Mouse (Mus musculus): ENCODE measurements around the gene Vax1. TPM values are rescaled to one million over a fixed set of nuclear protein-coding genes. Genes with fewer than 3 reads are reported as not detected.

Vax1 gene
- polyA plus RNA-seq, 1 experiment: 0.33 TPM

DNA sequence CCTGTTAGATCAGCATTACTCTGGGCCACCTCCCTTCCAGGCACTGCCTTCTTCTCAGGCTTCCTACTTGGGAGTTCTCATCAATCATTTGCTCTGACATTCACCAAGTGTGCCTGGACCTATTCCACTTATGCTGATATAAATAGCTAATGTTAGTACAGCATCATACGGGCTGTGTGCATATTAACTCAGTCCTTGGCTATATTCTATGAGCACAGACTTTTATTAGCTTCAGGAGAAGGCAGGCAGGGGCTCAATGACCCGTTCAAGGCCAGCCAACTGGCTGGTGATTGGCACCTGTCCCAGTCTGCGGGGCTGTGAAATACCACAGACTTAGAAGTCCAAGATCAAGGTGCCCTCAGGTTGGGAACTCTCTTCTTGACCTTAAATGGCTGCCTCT, 14.1 kb upstream of the Vax1 start:
- Histone ChIP-seq H3K27me3 (ENCODE audit: control insufficient read depth, insufficient read depth, low read length) (no peaks in the 10 kb centered on the region), H3K36me3 (ENCODE audit: control insufficient read depth, insufficient read depth, low read length) (no peaks in the 10 kb centered on the region), H3K27ac (ENCODE audit: control insufficient read depth, insufficient read depth, low read depth, low read length) (no peak overlapping the region), H3K4me1 (ENCODE audit: control insufficient read depth, insufficient read depth, low read length) (no peaks in the 10 kb centered on the region), H3K4me3 (ENCODE audit: control insufficient read depth, low read depth, low read length) (no peak overlapping the region)
- TF ChIP-seq CTCF (IDR thresholded peaks at IDR 0.05; ENCODE audit: control insufficient read depth, insufficient read depth, insufficient replicate concordance, low read depth, low read length): no peak
- no peak for TF ChIP-seq POLR2A (IDR thresholded peaks at IDR 0.05; ENCODE audit: control insufficient read depth, low read depth, low read length)

DNA sequence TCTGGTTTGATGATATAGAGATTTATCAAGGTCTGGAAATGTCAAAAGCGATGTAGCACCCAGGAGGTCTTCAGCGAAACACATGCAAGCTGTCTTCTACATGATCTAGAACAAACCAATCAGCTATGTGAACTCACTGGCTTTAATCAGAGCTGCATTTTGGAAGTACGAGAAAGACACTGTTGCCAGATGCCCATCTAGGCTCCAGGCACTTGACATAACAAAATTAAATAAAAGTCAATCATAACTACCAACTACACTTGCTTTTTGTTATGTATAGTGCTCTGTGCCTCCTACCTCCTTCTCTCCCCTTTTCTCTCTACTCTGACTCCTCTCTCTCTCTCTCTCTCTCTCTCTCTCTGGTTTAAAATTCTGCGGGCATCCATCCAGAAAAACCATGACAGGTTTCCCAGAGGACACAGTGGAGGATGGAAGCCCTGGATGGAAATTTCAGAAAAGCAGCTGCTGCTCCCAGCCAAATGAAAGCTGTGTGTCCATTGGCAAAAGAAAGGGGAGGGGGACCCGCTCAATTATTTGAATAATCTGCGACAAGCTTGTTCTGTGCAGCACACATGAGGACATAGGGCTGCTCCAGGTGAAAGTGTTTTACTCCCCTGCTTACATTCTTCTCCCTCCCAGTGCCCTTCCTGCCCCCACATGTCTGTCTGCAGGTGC, 3.6 kb upstream of the Vax1 start:
- TF ChIP-seq POLR2A (IDR thresholded peaks at IDR 0.05; ENCODE audit: control insufficient read depth, low read depth, low read length) (no peak), CTCF (IDR thresholded peaks at IDR 0.05; ENCODE audit: control insufficient read depth, insufficient read depth, insufficient replicate concordance, low read depth, low read length) (no peak)
- no peaks in the 10 kb centered on the region for H3K36me3 ChIP-seq (ENCODE audit: control insufficient read depth, insufficient read depth, low read length)
- H3K4me1 ChIP-seq (ENCODE audit: control insufficient read depth, insufficient read depth, low read length): peaks cover 25% of the 10 kb centered on the region
- peaks cover 21% of the 10 kb centered on the region for H3K27me3 ChIP-seq (ENCODE audit: control insufficient read depth, insufficient read depth, low read length)
- H3K4me3 ChIP-seq (ENCODE audit: control insufficient read depth, low read depth, low read length): no peak overlapping the region
- no peak overlapping the region for H3K27ac ChIP-seq (ENCODE audit: control insufficient read depth, insufficient read depth, low read depth, low read length)

DNA sequence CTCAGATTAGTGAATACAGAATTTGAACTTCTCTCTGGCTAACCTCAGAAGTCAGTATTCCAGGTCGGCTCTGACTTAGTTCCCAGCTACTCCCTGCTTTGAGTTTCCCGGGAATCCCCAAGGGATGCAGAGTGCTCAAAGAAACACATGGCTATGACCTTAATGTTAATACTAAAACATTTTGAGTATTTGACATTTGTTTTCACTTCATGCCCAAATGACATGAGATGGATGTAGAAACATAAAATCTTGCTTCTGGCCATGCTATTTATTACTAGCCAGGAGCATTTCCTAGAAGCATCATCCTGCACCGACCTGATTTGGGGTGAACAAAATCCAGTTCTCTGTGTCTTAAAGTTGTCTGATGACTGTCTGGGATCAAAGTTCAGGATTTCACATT, 2.9 kb upstream of the Vax1 start:
- Histone ChIP-seq H3K36me3 (ENCODE audit: control insufficient read depth, insufficient read depth, low read length) (no peaks in the 10 kb centered on the region), H3K4me1 (ENCODE audit: control insufficient read depth, insufficient read depth, low read length) (peaks cover 26% of the 10 kb centered on the region), H3K27me3 (ENCODE audit: control insufficient read depth, insufficient read depth, low read length) (peaks cover 21% of the 10 kb centered on the region), H3K27ac (ENCODE audit: control insufficient read depth, insufficient read depth, low read depth, low read length) (no peak overlapping the region), H3K4me3 (ENCODE audit: control insufficient read depth, low read depth, low read length) (no peak overlapping the region)
- TF ChIP-seq POLR2A (IDR thresholded peaks at IDR 0.05; ENCODE audit: control insufficient read depth, low read depth, low read length): no peak
- no peak for TF ChIP-seq CTCF (IDR thresholded peaks at IDR 0.05; ENCODE audit: control insufficient read depth, insufficient read depth, insufficient replicate concordance, low read depth, low read length)

DNA sequence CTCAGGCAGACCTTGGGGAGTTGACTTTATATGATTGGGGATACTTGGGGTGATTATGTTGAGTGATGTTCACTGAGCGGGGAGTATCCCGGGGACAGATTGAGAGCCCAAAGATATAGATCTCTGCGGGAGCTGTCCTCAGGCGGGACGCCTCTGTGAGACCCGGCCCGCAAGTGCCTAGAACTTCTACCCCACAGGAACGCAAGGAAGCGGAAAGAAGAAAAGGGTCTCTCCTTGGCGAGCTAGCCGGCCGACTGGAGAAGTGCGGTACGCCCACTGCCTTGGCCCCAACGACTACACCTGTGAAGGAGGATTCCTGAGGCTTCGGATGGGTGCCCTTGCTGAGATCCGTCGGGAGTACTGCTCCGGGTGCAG, 2.0 kb upstream of the Vax1 start:
- Histone ChIP-seq H3K4me1 (ENCODE audit: control insufficient read depth, insufficient read depth, low read length) (peaks cover 26% of the 10 kb centered on the region), H3K27me3 (ENCODE audit: control insufficient read depth, insufficient read depth, low read length) (peaks cover 24% of the 10 kb centered on the region), H3K27ac (ENCODE audit: control insufficient read depth, insufficient read depth, low read depth, low read length) (no peak overlapping the region), H3K36me3 (ENCODE audit: control insufficient read depth, insufficient read depth, low read length) (no peaks in the 10 kb centered on the region), H3K4me3 (ENCODE audit: control insufficient read depth, low read depth, low read length) (peak overlapping the region; percentile 88)
- TF ChIP-seq POLR2A (IDR thresholded peaks at IDR 0.05; ENCODE audit: control insufficient read depth, low read depth, low read length) (no peak), CTCF (IDR thresholded peaks at IDR 0.05; ENCODE audit: control insufficient read depth, insufficient read depth, insufficient replicate concordance, low read depth, low read length) (no peak)

DNA sequence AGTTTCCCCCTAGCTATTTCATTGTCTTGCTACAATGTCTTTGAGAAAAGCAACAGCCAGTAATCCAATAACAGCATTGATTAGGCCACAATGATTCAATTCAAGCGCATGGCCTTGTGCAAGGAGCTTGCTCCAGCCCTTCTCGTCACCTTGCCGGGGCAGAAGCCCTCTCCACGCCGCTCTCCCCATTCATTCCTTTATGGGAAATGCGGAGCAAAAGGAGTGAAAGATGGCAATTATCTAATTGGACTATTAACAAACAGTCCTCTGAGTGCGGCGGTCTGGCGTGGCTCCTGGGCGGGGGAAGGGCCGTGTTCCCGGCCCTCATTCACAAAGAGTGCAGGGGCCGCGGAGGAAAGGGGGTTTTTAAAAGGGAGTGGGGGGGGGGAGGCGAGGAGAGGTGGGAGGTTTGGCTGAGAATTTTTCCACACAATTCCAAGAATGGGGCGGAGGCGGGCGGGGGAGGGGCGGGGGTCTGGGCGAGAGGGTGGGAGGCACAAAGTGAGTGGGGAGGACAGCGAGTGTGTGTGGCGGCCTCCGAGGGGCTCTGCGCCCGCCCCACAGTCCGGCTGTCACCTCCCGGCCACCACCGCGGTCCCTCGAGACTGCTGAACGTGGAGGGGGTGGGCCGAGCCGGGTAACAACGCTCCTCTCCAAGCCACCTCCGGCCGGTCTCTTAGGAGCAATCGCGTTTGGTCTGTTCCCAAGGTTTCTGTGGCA, 1.5 kb upstream of the Vax1 start:
- peak overlapping the region; percentile 88 for H3K4me3 ChIP-seq (ENCODE audit: control insufficient read depth, low read depth, low read length)
- no peaks in the 10 kb centered on the region for H3K36me3 ChIP-seq (ENCODE audit: control insufficient read depth, insufficient read depth, low read length)
- H3K27ac ChIP-seq (ENCODE audit: control insufficient read depth, insufficient read depth, low read depth, low read length): no peak overlapping the region
- peaks cover 25% of the 10 kb centered on the region for H3K27me3 ChIP-seq (ENCODE audit: control insufficient read depth, insufficient read depth, low read length)
- H3K4me1 ChIP-seq (ENCODE audit: control insufficient read depth, insufficient read depth, low read length): peaks cover 28% of the 10 kb centered on the region
- no peak for TF ChIP-seq CTCF (IDR thresholded peaks at IDR 0.05; ENCODE audit: control insufficient read depth, insufficient read depth, insufficient replicate concordance, low read depth, low read length)
- no peak for TF ChIP-seq POLR2A (IDR thresholded peaks at IDR 0.05; ENCODE audit: control insufficient read depth, low read depth, low read length)

DNA sequence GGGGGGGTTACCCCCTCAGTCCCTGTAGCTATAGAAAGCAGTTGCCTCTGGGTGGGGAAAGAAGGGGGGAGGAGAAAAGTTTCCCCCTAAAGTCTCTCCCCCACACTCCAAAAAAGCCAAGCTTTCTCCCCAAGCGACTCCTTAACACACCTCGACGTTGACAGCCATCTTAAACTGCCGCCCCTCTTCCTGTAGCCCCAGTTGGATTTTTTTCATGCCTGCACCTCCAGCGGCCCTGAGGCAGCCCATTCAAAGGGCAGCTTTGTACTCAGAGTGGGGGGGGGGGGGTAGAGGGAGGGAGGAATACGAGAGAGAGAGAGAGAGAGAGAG, 875 bp upstream of the Vax1 start:
- TF ChIP-seq CTCF (IDR thresholded peaks at IDR 0.05; ENCODE audit: control insufficient read depth, insufficient read depth, insufficient replicate concordance, low read depth, low read length) (no peak), POLR2A (IDR thresholded peaks at IDR 0.05; ENCODE audit: control insufficient read depth, low read depth, low read length) (no peak)
- H3K4me3 ChIP-seq (ENCODE audit: control insufficient read depth, low read depth, low read length): no peak overlapping the region
- H3K4me1 ChIP-seq (ENCODE audit: control insufficient read depth, insufficient read depth, low read length): peaks cover 31% of the 10 kb centered on the region
- no peak overlapping the region for H3K27ac ChIP-seq (ENCODE audit: control insufficient read depth, insufficient read depth, low read depth, low read length)
- H3K36me3 ChIP-seq (ENCODE audit: control insufficient read depth, insufficient read depth, low read length): no peaks in the 10 kb centered on the region
- H3K27me3 ChIP-seq (ENCODE audit: control insufficient read depth, insufficient read depth, low read length): peaks cover 27% of the 10 kb centered on the region

DNA sequence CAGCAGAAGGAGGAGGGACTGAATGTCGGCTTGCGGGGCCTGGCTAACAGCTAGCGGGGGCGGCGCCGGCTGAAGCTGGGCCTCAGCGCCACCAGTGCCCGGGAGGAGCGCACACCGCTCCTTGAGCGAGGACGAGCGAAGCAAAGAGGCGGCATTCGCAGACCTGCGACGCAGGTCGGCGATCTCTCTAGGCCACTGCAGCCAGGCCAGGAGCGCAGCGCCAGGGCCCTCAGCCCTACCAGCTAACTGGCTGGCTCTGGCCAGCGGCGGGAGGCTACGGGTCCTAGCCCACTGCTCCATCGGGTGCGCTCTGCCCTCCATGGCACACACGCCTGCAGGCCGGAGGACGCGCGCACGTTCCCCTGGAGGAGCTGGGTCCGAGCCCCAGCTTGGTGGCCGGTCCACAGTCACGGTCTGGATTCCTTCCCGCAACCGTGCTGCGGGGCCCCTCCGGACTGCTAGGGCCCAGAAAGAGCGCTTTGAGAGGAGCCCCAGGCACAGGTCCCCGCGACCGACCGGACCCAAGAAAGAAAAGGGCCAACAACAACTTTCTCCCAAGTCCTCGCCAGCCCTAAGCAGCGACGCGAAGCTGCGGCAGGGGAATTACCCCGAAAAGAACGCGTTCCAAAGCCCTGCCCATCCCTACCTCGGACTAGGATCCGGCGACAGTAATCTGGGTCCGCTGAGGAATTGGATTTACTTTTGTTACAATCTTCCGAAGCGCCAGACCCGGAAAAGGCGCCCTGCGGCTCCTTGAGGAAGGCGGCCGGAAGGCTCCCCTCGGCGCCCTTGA, 517 bp downstream of the Vax1 start:
- Histone ChIP-seq H3K27me3 (ENCODE audit: control insufficient read depth, insufficient read depth, low read length) (peaks cover 36% of the 10 kb centered on the region), H3K4me1 (ENCODE audit: control insufficient read depth, insufficient read depth, low read length) (peaks cover 31% of the 10 kb centered on the region), H3K27ac (ENCODE audit: control insufficient read depth, insufficient read depth, low read depth, low read length) (no peak overlapping the region), H3K4me3 (ENCODE audit: control insufficient read depth, low read depth, low read length) (no peak overlapping the region; the same call in 1 of the 2 replicates), H3K36me3 (ENCODE audit: control insufficient read depth, insufficient read depth, low read length) (no peaks in the 10 kb centered on the region)
- TF ChIP-seq POLR2A (IDR thresholded peaks at IDR 0.05; ENCODE audit: control insufficient read depth, low read depth, low read length) (no peak), CTCF (IDR thresholded peaks at IDR 0.05; ENCODE audit: control insufficient read depth, insufficient read depth, insufficient replicate concordance, low read depth, low read length) (no peak)
